In the genomic region with DNA sequence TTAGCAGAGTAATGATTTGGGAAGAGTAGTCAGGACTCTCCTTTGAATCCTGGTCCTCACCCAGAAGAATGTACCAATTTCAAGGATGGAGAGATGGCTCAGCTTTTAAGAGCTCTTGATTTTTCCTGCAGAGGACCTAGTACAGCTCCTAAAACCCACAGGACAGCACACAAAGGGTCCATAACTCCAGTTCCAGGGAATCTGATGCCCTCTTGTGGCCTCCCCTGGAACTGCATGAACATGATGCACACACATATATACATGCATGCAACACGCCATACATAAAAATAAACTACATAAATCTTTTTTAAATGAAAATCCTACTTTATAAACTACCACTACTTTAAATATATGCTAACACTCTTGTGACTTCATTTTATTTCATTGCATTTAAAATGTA, we compare ENCODE assay signal across 7 mouse cellular contexts.
DNase-seq lines count a peak whose midpoint lies in the region; ATAC-seq and TF ChIP-seq lines count a peak whose summit lies in the region.

No protein-coding gene starts in this region.

- no peak overlapping the region for H3K27ac ChIP-seq in MEL (ENCODE audit: control insufficient read depth, low read depth, low read length)
- no peak overlapping the region for H3K27ac ChIP-seq in layer of hippocampus, adult 2 months
- H3K27ac ChIP-seq in lung, embryonic 16.5 days (ENCODE audit: low read length) = no peak overlapping the region

- H3K9me3 ChIP-seq in MEL (replicated peaks; ENCODE audit: insufficient read depth, low read length) = no peaks in the 10 kb centered on the region
- H3K9me3 ChIP-seq in lung, embryonic 16.5 days (ENCODE audit: control insufficient read depth, low read length) = no peaks in the 10 kb centered on the region

- H3K4me3 ChIP-seq in MEL (ENCODE audit: control insufficient read depth in 1 of 2, insufficient read depth in 1 of 2, low read depth in 2 of 2, low read length in 2 of 2) = peak overlapping the region in 1 of 2 experiments; percentile 58; a peak in 2 of 4 replicates
- no peak overlapping the region for H3K4me3 ChIP-seq in layer of hippocampus, adult 2 months
- no peak overlapping the region for H3K4me3 ChIP-seq in lung, embryonic 16.5 days (ENCODE audit: low read length)

- WGBS in lung, embryonic 16.5 days = 47% methylated on average over 1 of the region's 1 CpGs

- no peak for TF ChIP-seq EP300 in MEL (IDR thresholded peaks at IDR 0.05; ENCODE audit: low read depth in 1 of 2, low read length in 2 of 2)

- H3K4me2 ChIP-seq in lung, embryonic 16.5 days (ENCODE audit: low read depth, low read length) = no peak overlapping the region

- no peak overlapping the region for H3K9ac ChIP-seq in MEL (ENCODE audit: control insufficient read depth, low read depth, low read length, poor library complexity, severe bottlenecking)
- no peak overlapping the region for H3K9ac ChIP-seq in lung, embryonic 16.5 days (ENCODE audit: low read length)

- peak; percentile 89 for TF ChIP-seq RAD21 in MEL (IDR thresholded peaks at IDR 0.05; ENCODE audit: low read depth, low read length)

- peaks cover 14 to 20% of the 10 kb centered on the region in 2 experiments for H3K4me1 ChIP-seq in MEL (ENCODE audit: control insufficient read depth in 1 of 2, insufficient read depth in 2 of 2, low read length in 2 of 2)
- H3K4me1 ChIP-seq in lung, embryonic 16.5 days (replicated peaks; ENCODE audit: control insufficient read depth, insufficient read depth, low read length) = peaks cover 11% of the 10 kb centered on the region; the same call in 1 of the 2 replicates

- H3K79me2 ChIP-seq in MEL (ENCODE audit: control insufficient read depth, insufficient read depth, low read length, poor library complexity) = no peaks in the 10 kb centered on the region

- peaks cover 0 to 21% of the 10 kb centered on the region in 2 experiments; a peak in 2 of 4 replicates for H3K36me3 ChIP-seq in MEL (ENCODE audit: control insufficient read depth in 1 of 2, insufficient read depth in 2 of 2, low read length in 2 of 2)
- no peaks in the 10 kb centered on the region for H3K36me3 ChIP-seq in lung, embryonic 16.5 days (ENCODE audit: control insufficient read depth, insufficient read depth, low read length)

- no peaks in the 10 kb centered on the region for H3K27me3 ChIP-seq in MEL (ENCODE audit: control insufficient read depth in 1 of 2, insufficient read depth in 2 of 2, low read length in 2 of 2)
- no peaks in the 10 kb centered on the region for H3K27me3 ChIP-seq in lung, embryonic 16.5 days (ENCODE audit: control insufficient read depth, insufficient read depth, low read depth, low read length)

- peak; percentile 55 for DNase-seq in CD4-positive helper T cell, adult 2 months (ENCODE audit: low read depth, low spot score)
- DNase-seq in MEL (ENCODE audit: low read depth, low spot score) = peak; percentile 85
- peak; percentile 87 for DNase-seq in embryo, embryonic 10 days (ENCODE audit: low spot score)
- DNase-seq in layer of hippocampus, adult 2 months (ENCODE audit: low spot score in 2 of 2) = peak; percentile 36 to 75
- DNase-seq in right cerebral cortex, adult 2 months (ENCODE audit: low spot score in 2 of 2) = peak; percentile 72 to 76

- ATAC-seq in granulocyte monocyte progenitor cell, adult 5-6 weeks (replicated peaks; ENCODE audit: poor library complexity, severe bottlenecking) = peak; percentile 54
- ATAC-seq in lung, embryonic 16.5 days (ENCODE audit: low read depth) = 0 out of 2 replicates have a peak, but pooled peaks have one; percentile 42

- peak; percentile 71 to 90 (median 87) for TF ChIP-seq CTCF in MEL (IDR thresholded peaks at IDR 0.05 in 2 of 3, conservative IDR thresholded peaks at IDR 0.05 in 1 of 3; ENCODE audit: control insufficient read depth in 1 of 3, insufficient read depth in 1 of 3, low read depth in 2 of 3, low read length in 3 of 3, poor library complexity in 1 of 3, severe bottlenecking in 1 of 3)
- peak; percentile 92 for TF ChIP-seq CTCF in layer of hippocampus, adult 2 months (conservative IDR thresholded peaks at IDR 0.05)

- TF ChIP-seq POLR2A in MEL (IDR thresholded peaks at IDR 0.05; ENCODE audit: control insufficient read depth in 1 of 2, insufficient read depth in 1 of 2, low read depth in 1 of 2, low read length in 2 of 2, poor library complexity in 1 of 2) = no peak

TF ChIP-seq in MEL, 35 proteins besides CTCF, POLR2A, EP300 and RAD21:
- no peak for TF ChIP-seq MAZ (IDR thresholded peaks at IDR 0.05; ENCODE audit: low read depth, low read length)
- TF ChIP-seq KAT2A (conservative IDR thresholded peaks at IDR 0.05; ENCODE audit: low read depth, low read length) = no peak
- TF ChIP-seq SMC3 (IDR thresholded peaks at IDR 0.05; ENCODE audit: low read depth, low read length) = peak; percentile 87
- no peak for TF ChIP-seq CHD1 (IDR thresholded peaks at IDR 0.05; ENCODE audit: low read depth, low read length)
- 0 out of 2 replicates have a peak, but pooled peaks have one; percentile 31 for TF ChIP-seq MYC (IDR thresholded peaks at IDR 0.05; ENCODE audit: low read depth, low read length)
- TF ChIP-seq ZC3H11A (IDR thresholded peaks at IDR 0.05; ENCODE audit: low read depth, low read length) = peak; percentile 84
- TF ChIP-seq SIN3A (IDR thresholded peaks at IDR 0.05; ENCODE audit: low read length) = peak; percentile 24; the same call in 1 of the 2 replicates
- TF ChIP-seq TCF12 (IDR thresholded peaks at IDR 0.05; ENCODE audit: low read depth, low read length) = no peak
